Mouse (Mus musculus) stomach, embryonic 15.5 days (tissue): ENCODE measurements around the gene Jmy. TPM values are rescaled to one million over a fixed set of nuclear protein-coding genes. Genes with fewer than 3 reads are reported as not detected.

Experiments
- ATAC-seq: fragments of 200-750 bp; cut with Nextera tagmentation; 2 replicates; pipeline ENCODE4 v1.8.0; 2017; ENCODE audit warnings: low read depth, moderate number of reproducible peaks, moderate TSS enrichment; ENCODE audit not compliant: insufficient read depth, low FRiP score
- H3K27ac ChIP-seq: fragments of 300-500 bp; sonication (generic); 2 replicates; pipeline ENCODE4 v1.5.1; 2015; ENCODE audit warnings: mild to moderate bottlenecking, inconsistent platforms
- H3K27me3 ChIP-seq: fragments of 300-500 bp; sonication (generic); replicated peaks from 2 replicates; pipeline ENCODE4 v1.6.1; 2015; ENCODE audit warnings: inconsistent platforms
- H3K36me3 ChIP-seq: fragments of 300-500 bp; sonication (generic); 2 replicates; pipeline ENCODE4 v1.6.1; 2015; ENCODE audit warnings: inconsistent platforms
- H3K4me1 ChIP-seq: fragments of 300-500 bp; sonication (generic); 2 replicates; pipeline ENCODE4 v1.6.1; 2015; ENCODE audit warnings: inconsistent platforms
- H3K4me2 ChIP-seq: fragments of 300-500 bp; sonication (generic); 2 replicates; pipeline ENCODE4 v1.6.1; 2015; ENCODE audit warnings: mild to moderate bottlenecking, inconsistent platforms
- H3K4me3 ChIP-seq: fragments of 300-500 bp; sonication (generic); replicated peaks from 2 replicates; pipeline ENCODE4 v1.5.1; 2015; ENCODE audit warnings: inconsistent platforms
- H3K9ac ChIP-seq: fragments of 300-500 bp; sonication (generic); 2 replicates; pipeline ENCODE4 v1.6.1; 2015; ENCODE audit warnings: inconsistent platforms
- H3K9me3 ChIP-seq: fragments of 300-500 bp; sonication (generic); 2 replicates; pipeline ENCODE4 v1.6.1; 2016; ENCODE audit warnings: inconsistent platforms
- WGBS: fragments of 180-500 bp; shearing (Covaris S2); methylation state at CpG from one replicate; pipeline ENCODE4 v1.1.7; 2015; 5-methylcytosine and 5-hydroxymethylcytosine counted together
- polyA plus RNA-seq: library from polyadenylated mRNA; unstranded; fragments of >200 nt; fragmentation: Nextera tagmentation; extraction: Ambion mirVana; gene quantifications from 2 replicates; pipeline ENCODE4 v1.2.1, GENCODE M21; 2015

Jmy gene
- polyA plus RNA-seq, 1 experiment from 2014 or later = 7.7 TPM

DNA sequence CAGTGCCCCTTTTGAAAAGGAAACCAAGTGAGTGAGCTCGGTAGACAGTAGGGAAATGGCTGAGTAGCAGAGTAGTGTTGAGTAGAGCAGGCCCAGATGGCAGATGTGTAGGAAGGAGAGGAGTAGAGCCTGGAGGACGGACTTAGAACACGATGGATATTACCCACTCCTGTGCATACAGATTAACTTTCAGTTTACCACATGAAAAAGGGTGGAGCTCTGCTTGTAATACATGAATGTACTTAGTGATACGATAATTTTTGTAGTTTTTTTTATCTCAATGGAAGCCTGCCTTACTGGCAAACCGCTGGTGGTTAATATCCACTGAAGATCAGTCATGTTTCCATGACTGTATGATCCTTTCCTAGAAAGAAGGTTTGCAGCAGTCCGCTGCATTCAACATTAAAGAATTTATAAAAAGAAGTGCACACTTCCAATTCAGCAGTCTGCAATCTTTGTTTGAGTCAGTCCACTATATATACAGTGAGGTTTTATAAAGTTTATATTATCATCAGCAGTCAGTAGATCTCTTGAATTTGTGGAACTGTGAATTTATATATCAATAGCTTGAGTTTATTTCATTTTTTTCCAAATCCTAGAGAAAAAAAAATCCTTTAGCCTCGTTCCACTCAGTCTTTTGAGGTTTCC lies 110.9 kb downstream of the Jmy start:
- peak; percentile 90 for ATAC-seq
- Histone ChIP-seq H3K4me1 (no peaks in the 10 kb centered on the region), H3K27ac (peak overlapping the region; percentile 66), H3K27me3 (no peaks in the 10 kb centered on the region), H3K4me3 (no peak overlapping the region), H3K4me2 (0 out of 2 replicates have a peak overlapping the region, but pooled peaks have one; percentile 2), H3K9me3 (no peaks in the 10 kb centered on the region), H3K36me3 (no peaks in the 10 kb centered on the region), H3K9ac (no peak overlapping the region)
- WGBS = 34% methylated on average over 7 of the region's 7 CpGs

DNA sequence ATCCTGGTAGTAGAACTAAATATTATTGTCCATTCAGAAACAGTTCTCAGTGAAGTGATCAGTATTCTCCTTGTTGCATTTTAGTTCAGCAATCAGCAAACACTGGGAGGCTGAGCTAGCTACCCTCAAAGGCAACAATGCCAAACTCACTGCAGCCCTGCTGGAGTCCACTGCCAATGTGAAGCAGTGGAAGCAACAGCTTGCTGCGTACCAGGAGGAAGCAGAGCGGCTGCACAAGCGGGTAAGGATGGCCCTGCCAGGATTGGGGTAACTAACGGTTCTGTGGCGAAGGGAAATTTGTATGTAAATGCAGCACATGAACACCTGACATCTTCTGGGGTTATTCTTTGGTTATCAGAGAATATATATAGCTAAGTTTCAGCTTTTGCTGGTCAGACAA lies 112.2 kb downstream of the Jmy start:
- Histone ChIP-seq H3K4me2 (no peak overlapping the region), H3K27me3 (no peaks in the 10 kb centered on the region), H3K9ac (no peak overlapping the region), H3K9me3 (no peaks in the 10 kb centered on the region), H3K4me1 (no peaks in the 10 kb centered on the region), H3K27ac (no peak overlapping the region), H3K36me3 (no peaks in the 10 kb centered on the region), H3K4me3 (no peak overlapping the region)
- WGBS = 89% methylated on average over 5 of the region's 5 CpGs
- no peak for ATAC-seq

DNA sequence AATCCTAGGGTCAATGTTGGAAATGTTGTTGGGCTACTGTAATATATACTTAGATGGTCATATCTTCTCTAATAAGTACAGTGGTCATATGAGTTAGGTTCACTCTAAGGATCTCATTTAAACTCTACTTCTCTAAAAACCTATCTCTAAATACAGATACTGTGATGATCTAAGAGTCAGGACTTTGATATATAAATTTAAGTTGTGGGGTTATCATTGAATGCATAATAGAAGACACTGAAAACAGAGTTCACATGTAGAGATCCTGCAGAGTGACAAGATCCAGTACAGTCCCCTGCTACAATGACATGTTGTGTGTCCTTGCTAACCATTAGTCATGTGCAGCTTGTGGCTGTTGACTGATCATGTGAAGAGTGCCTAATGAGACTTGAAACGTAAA lies 114.5 kb downstream of the Jmy start:
- 71% methylated on average over 1 of the region's 1 CpGs for WGBS
- Histone ChIP-seq H3K4me2 (no peak overlapping the region), H3K9me3 (no peaks in the 10 kb centered on the region), H3K27ac (no peak overlapping the region), H3K4me1 (no peaks in the 10 kb centered on the region), H3K27me3 (no peaks in the 10 kb centered on the region), H3K4me3 (no peak overlapping the region), H3K9ac (no peak overlapping the region), H3K36me3 (no peaks in the 10 kb centered on the region)
- ATAC-seq = no peak

DNA sequence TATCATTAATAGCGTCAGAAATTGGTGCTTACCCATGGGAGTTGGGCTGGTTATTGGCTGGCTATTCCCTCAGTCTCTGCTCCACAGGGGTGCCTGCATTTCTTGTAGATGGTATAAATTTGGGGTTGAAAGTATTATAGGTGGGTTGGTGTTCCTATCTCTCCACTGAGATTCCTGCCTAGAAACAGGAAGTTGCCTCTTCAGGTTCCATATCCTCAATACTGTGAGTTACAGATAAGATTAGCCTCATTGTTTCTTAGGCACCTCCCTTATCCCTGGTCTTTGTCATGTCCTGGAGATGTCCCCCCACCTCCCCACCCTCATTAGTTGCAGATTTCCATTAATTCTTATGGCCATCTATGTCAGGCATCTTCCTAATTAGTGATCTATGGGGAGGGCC lies 115.1 kb downstream of the Jmy start:
- Histone ChIP-seq H3K27ac (no peak overlapping the region), H3K9ac (no peak overlapping the region), H3K4me3 (no peak overlapping the region), H3K27me3 (no peaks in the 10 kb centered on the region), H3K36me3 (no peaks in the 10 kb centered on the region), H3K4me2 (no peak overlapping the region), H3K4me1 (no peaks in the 10 kb centered on the region), H3K9me3 (no peaks in the 10 kb centered on the region)
- no peak for ATAC-seq
- WGBS = 75% methylated on average over 1 of the region's 1 CpGs

DNA sequence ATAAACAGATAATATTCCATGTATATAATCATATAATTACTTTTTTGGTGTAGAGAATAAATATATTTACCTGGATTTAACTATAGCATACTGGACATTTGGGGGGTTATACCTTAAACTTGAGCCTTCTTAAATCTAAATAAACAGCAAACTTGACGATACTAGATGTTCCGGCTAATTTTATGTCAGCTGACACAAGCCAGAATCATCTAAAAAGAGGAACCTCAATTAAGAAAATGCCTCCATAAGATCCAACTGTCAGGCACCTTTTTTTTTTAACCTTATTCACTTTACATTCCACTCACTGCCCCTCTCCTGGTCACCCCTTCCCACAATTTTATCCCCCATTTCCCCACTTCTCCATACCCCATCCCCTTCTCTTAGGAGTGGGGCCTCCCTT lies 116.0 kb downstream of the Jmy start:
- Histone ChIP-seq H3K27ac (no peak overlapping the region), H3K27me3 (no peaks in the 10 kb centered on the region), H3K36me3 (no peaks in the 10 kb centered on the region), H3K9me3 (no peaks in the 10 kb centered on the region), H3K4me3 (no peak overlapping the region), H3K4me1 (no peaks in the 10 kb centered on the region), H3K9ac (no peak overlapping the region), H3K4me2 (no peak overlapping the region)
- 92% methylated on average over 2 of the region's 2 CpGs for WGBS
- ATAC-seq = no peak

DNA sequence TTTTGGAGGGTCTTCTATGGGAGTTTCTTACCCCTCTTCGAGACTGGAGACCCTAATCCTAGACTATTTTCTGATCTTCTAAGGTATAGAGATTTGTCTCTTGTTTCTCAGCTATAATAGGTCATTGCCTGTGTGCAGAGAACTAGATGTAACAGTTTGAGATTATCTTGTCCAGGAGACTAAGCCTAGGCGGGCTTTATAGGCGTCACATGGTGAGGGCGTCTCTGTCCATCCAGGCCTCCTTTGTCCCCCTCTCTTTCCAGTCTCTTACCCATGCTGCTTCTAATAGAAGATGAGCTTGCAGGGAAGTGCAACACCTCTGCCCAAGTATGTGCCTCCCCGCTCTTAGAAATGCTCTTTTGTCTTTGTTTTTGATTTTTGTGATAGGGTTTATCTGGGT lies 116.5 kb downstream of the Jmy start:
- Histone ChIP-seq H3K27me3 (no peaks in the 10 kb centered on the region), H3K9ac (no peak overlapping the region), H3K4me1 (no peaks in the 10 kb centered on the region), H3K9me3 (no peaks in the 10 kb centered on the region), H3K36me3 (no peaks in the 10 kb centered on the region), H3K4me2 (no peak overlapping the region), H3K27ac (no peak overlapping the region), H3K4me3 (no peak overlapping the region)
- ATAC-seq = no peak
- WGBS = 77% methylated on average over 5 of the region's 5 CpGs

DNA sequence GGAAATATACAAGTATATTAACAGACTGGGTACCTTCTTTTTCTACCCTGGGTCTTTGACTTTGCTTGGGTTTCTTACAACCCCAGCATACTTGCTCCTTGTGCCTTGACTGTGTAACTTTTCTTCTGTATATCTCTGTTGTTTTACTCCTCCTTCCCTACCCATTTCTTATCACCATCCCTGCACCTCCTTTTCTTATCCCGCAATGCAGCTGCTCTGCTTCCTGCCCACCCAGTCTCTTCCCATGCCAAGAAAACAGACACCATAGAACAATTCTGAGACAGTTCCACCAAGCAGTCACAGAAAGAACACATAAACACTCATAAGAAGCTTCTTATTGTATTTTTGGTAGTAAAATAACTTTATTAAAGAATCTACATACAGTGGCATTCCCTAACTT lies 118.3 kb downstream of the Jmy start:
- Histone ChIP-seq H3K9me3 (no peaks in the 10 kb centered on the region), H3K9ac (no peak overlapping the region), H3K4me2 (no peak overlapping the region), H3K27ac (no peak overlapping the region), H3K4me3 (no peak overlapping the region), H3K36me3 (no peaks in the 10 kb centered on the region), H3K27me3 (no peaks in the 10 kb centered on the region), H3K4me1 (no peaks in the 10 kb centered on the region)
- WGBS = 67% methylated on average over 1 of the region's 1 CpGs
- ATAC-seq = peak; percentile 90

DNA sequence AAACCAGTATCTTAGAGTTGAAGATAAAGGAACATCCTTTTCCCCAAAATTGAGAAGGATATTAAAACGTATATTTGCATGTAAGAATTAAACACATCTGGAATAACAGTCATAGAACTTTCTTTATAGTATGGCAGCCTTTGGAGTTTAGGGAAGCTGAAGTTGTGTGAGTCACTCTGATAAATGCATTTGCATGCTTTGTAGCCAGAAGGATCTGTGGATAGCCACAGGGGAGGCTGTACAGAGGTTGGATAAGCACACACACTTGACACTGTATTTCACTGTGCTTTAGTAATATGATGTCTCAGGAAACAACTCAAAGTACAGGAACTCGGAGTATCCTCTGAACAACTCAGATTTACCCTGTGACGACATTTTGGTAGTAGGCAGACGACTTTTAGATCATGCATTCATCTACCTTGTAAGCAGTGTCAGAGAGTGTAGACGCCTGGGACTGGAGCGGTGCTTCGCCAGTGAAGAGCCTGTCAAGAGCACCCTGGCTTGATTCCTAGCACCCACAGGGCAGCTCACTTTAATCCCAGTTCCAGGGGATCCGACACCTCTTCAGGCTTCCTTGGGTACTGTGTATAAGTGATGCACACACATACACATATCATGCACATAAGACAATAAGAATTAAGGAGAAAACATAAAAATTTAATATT lies 119.1 kb downstream of the Jmy start:
- no peak overlapping the region for H3K4me2 ChIP-seq
- 87% methylated on average over 8 of the region's 8 CpGs for WGBS
- no peak overlapping the region for H3K4me3 ChIP-seq
- H3K4me1 ChIP-seq = no peaks in the 10 kb centered on the region
- no peak overlapping the region for H3K27ac ChIP-seq
- H3K27me3 ChIP-seq = no peaks in the 10 kb centered on the region
- H3K36me3 ChIP-seq = no peaks in the 10 kb centered on the region
- no peaks in the 10 kb centered on the region for H3K9me3 ChIP-seq
- no peak overlapping the region for H3K9ac ChIP-seq
- peak; percentile 69; the same call in 1 of the 2 replicates for ATAC-seq

Other genes with a start within 250 kb of the Jmy start
- 5.1 and 5.2 TPM in 2 replicates for gene Homer1, start 200.2 kb downstream of the Jmy start, polyA plus RNA-seq
- 1.9 and 6.8 TPM in 2 replicates for gene Bhmt, start 138.2 kb upstream of the Jmy start, polyA plus RNA-seq
- gene Bhmt2, start 174.5 kb upstream of the Jmy start, polyA plus RNA-seq = 1.0 and 2.2 TPM in 2 replicates
- gene Dmgdh, start 174.6 kb upstream of the Jmy start, polyA plus RNA-seq = 0.83 and 1.3 TPM in 2 replicates